Mouse (Mus musculus) heart, adult 9 months (tissue): ENCODE data around the gene Fmnl3.

Experiments
- DNase-seq, 2 experiments: peaks; one replicate each; pipeline ENCODE4 v3.0.0; 2022; ENCODE audit warnings: low spot score in 2 of 2

The Fmnl3 gene

GRCm38 (mm10) chr15:99317267-99317651 is 53.0 kb downstream of the Fmnl3 start:
- DNase-seq = peak; percentile 69 to 87

GRCm38 (mm10) chr15:99316314-99317266 is 53.7 kb downstream of the Fmnl3 start:
- DNase-seq = peak; percentile 74 to 85

GRCm38 (mm10) chr15:99314891-99315290 is 55.4 kb downstream of the Fmnl3 start:
- DNase-seq = no peak

- DNase-seq = no peak
Measured at GRCm38 (mm10) chr15:99310617-99311016, 59.7 kb downstream of the Fmnl3 start.

- no peak for DNase-seq
Measured at GRCm38 (mm10) chr15:99309549-99309948, 60.7 kb downstream of the Fmnl3 start.

- DNase-seq = no peak
Measured at GRCm38 (mm10) chr15:99307476-99307875, 62.8 kb downstream of the Fmnl3 start.

- DNase-seq = no peak
Measured at GRCm38 (mm10) chr15:99296213-99296612, 74.1 kb downstream of the Fmnl3 start.

- DNase-seq = peak in 1 of 2 experiments; percentile 45
Measured at GRCm38 (mm10) chr15:99295484-99295981, 74.7 kb downstream of the Fmnl3 start, which contains the start of gene Fam186b. Gene Fam186b (minus strand): TSS chr15:99295888.

- peak; percentile 95 to 96 for DNase-seq
Measured at GRCm38 (mm10) chr15:99294813-99295374, 75.4 kb downstream of the Fmnl3 start, which contains the start of gene Prpf40b. Gene Prpf40b (plus strand): TSS chr15:99295087.

- DNase-seq = no peak
Measured at GRCm38 (mm10) chr15:99294287-99294686, 76.0 kb downstream of the Fmnl3 start.

- no peak for DNase-seq
Measured at GRCm38 (mm10) chr15:99290586-99290985, 79.7 kb downstream of the Fmnl3 start.

- no peak for DNase-seq
Measured at GRCm38 (mm10) chr15:99285189-99285535, 85.1 kb downstream of the Fmnl3 start.

- no peak for DNase-seq
Measured at GRCm38 (mm10) chr15:99284527-99285188, 85.6 kb downstream of the Fmnl3 start.

GRCm38 (mm10) chr15:99283456-99283855 is 86.8 kb downstream of the Fmnl3 start:
- DNase-seq = no peak

GRCm38 (mm10) chr15:99278271-99278670 is 92.0 kb downstream of the Fmnl3 start:
- no peak for DNase-seq

- DNase-seq = no peak
Measured at GRCm38 (mm10) chr15:99276095-99276494, 94.2 kb downstream of the Fmnl3 start.
